ENCODE assay signal across 35 mouse cellular contexts in genomic region chr1:43781672-43782071, GRCm38 (mm10). TPM values are rescaled to one million over a fixed set of nuclear protein-coding genes. Genes with fewer than 3 reads are reported as not detected.
DNase-seq lines count a peak whose midpoint lies in the region; ATAC-seq and TF ChIP-seq lines count a peak whose summit lies in the region.
"Had no signal": no experiment of that assay in that cellular context is flagged by ENCODE, and none has a peak within 500 bp of the region (broad histone marks: within the 10 kb centered on the region; RNA-seq: fewer than 3 reads in every experiment).

No protein-coding gene starts in this region.

- H3K27me3 ChIP-seq in heart, postnatal 0 days (ENCODE audit: control insufficient read depth, insufficient read depth, low read length): no peaks in the 10 kb centered on the region
- no peaks in the 10 kb centered on the region for H3K27me3 ChIP-seq in lung, embryonic 15.5 days
- no peaks in the 10 kb centered on the region for H3K27me3 ChIP-seq in intestine, postnatal 0 days (replicated peaks; ENCODE audit: control insufficient read depth, insufficient read depth, low read length)
- H3K27me3 ChIP-seq in stomach, postnatal 0 days (ENCODE audit: control insufficient read depth, insufficient read depth, low read length): no peaks in the 10 kb centered on the region
- H3K27me3 ChIP-seq: embryonic facial prominence, embryonic 12.5 days; hindbrain, embryonic 15.5 days; limb, embryonic 15.5 days; liver, embryonic 15.5 days; midbrain, embryonic 13.5 days; neural tube, embryonic 13.5 days had no signal

- peaks cover 7% of the 10 kb centered on the region for H3K36me3 ChIP-seq in heart, postnatal 0 days (replicated peaks; ENCODE audit: control insufficient read depth, insufficient read depth, low read length)
- peaks cover 7% of the 10 kb centered on the region for H3K36me3 ChIP-seq in lung, embryonic 15.5 days
- peaks cover 20% of the 10 kb centered on the region for H3K36me3 ChIP-seq in intestine, postnatal 0 days (ENCODE audit: control insufficient read depth, insufficient read depth)
- H3K36me3 ChIP-seq in stomach, postnatal 0 days (ENCODE audit: control insufficient read depth, insufficient read depth, low read length): peaks cover 9% of the 10 kb centered on the region; the same call in 1 of the 2 replicates

- TF ChIP-seq CTCF in heart, postnatal 0 days (IDR thresholded peaks at IDR 0.05; ENCODE audit: low read depth): no peak
- no peak for TF ChIP-seq CTCF in intestine, postnatal 0 days (IDR thresholded peaks at IDR 0.05; ENCODE audit: low read depth)
- TF ChIP-seq CTCF in stomach, postnatal 0 days (IDR thresholded peaks at IDR 0.05; ENCODE audit: low read depth): no peak

- no peak for ATAC-seq in heart, postnatal 0 days (ENCODE audit: insufficient read depth, low read depth)
- ATAC-seq in lung, embryonic 15.5 days (ENCODE audit: borderline replicate concordance, extremely low read depth, low FRiP score, low TSS enrichment): no peak
- no peak for ATAC-seq in intestine, postnatal 0 days
- peak; percentile 67; the same call in 1 of the 2 replicates for ATAC-seq in stomach, postnatal 0 days (ENCODE audit: low FRiP score, low TSS enrichment)
- ATAC-seq: inflammation-experienced regulatory T-cells, adult 6 months; midbrain, embryonic 13.5 days had no signal

- H3K9ac ChIP-seq in heart, postnatal 0 days (replicated peaks; ENCODE audit: low read depth, low read length): no peak overlapping the region
- no peak overlapping the region for H3K9ac ChIP-seq in lung, embryonic 15.5 days
- no peak overlapping the region for H3K9ac ChIP-seq in intestine, postnatal 0 days (ENCODE audit: low read depth, low read length)
- H3K9ac ChIP-seq in stomach, postnatal 0 days (ENCODE audit: low read length): no peak overlapping the region
- H3K9ac ChIP-seq: embryonic facial prominence, embryonic 12.5 days; forebrain, postnatal 0 days; hindbrain, embryonic 15.5 days; limb, embryonic 15.5 days; liver, embryonic 15.5 days; lung, embryonic 14.5 days; neural tube, embryonic 13.5 days had no signal

- no peak for DNase-seq in heart, postnatal 0 days (ENCODE audit: low spot score)
- DNase-seq in heart, adult 9 months (ENCODE audit: low spot score in 2 of 2): no peak
- no peak for DNase-seq in lung, postnatal 25 days (ENCODE audit: low spot score)
- DNase-seq in stomach, postnatal 0 days (ENCODE audit: low spot score): no peak
- DNase-seq in urinary bladder, adult 18-20 months (ENCODE audit: low spot score in 2 of 2): no peak
- DNase-seq in thymus, postnatal 4 days: no peak
- DNase-seq: adrenal gland, postnatal 25 days; cerebellum, adult 11-12 months; cerebellum, adult 9-11 months; embryo, embryonic 11 days; forebrain, postnatal 0 days; gastrocnemius, postnatal 25 days; heart, postnatal 14 days; kidney, adult 9 months; kidney, postnatal 14 days; lung, embryonic 14.5 days; right cerebral cortex, postnatal 4 days; thymus, adult 18-20 months; thymus, postnatal 36 days had no signal

- peak overlapping the region; percentile 35; the same call in 1 of the 2 replicates for H3K27ac ChIP-seq in heart, postnatal 0 days (ENCODE audit: low read depth)
- peak overlapping the region; percentile 6; the same call in 1 of the 2 replicates for H3K27ac ChIP-seq in lung, embryonic 15.5 days
- 0 out of 2 replicates have a peak overlapping the region, but pooled peaks have one; percentile 50 for H3K27ac ChIP-seq in intestine, postnatal 0 days (ENCODE audit: low read depth, low read length)
- peak overlapping the region; percentile 92 for H3K27ac ChIP-seq in stomach, postnatal 0 days (replicated peaks)
- H3K27ac ChIP-seq: embryonic facial prominence, embryonic 12.5 days; forebrain, embryonic 10.5 days; hindbrain, embryonic 10.5 days; hindbrain, embryonic 15.5 days; limb, embryonic 10.5 days; limb, embryonic 15.5 days; liver, embryonic 15.5 days; macrophage; midbrain, embryonic 13.5 days; neural tube, embryonic 13.5 days had no signal

- H3K4me1 ChIP-seq in heart, postnatal 0 days (ENCODE audit: control insufficient read depth, insufficient read depth): peaks cover 6% of the 10 kb centered on the region; the same call in 1 of the 2 replicates
- 0 out of 2 replicates have a peak, but pooled peaks cover 9% of the 10 kb centered on the region for H3K4me1 ChIP-seq in lung, embryonic 15.5 days
- no peaks in the 10 kb centered on the region for H3K4me1 ChIP-seq in intestine, postnatal 0 days (replicated peaks; ENCODE audit: control insufficient read depth, insufficient read depth, low read length)
- H3K4me1 ChIP-seq in stomach, postnatal 0 days (replicated peaks; ENCODE audit: control insufficient read depth, insufficient read depth): no peaks in the 10 kb centered on the region
- H3K4me1 ChIP-seq: embryonic facial prominence, embryonic 12.5 days; forebrain, embryonic 10.5 days; hindbrain, embryonic 10.5 days; hindbrain, embryonic 15.5 days; limb, embryonic 10.5 days; limb, embryonic 15.5 days; liver, embryonic 15.5 days; midbrain, embryonic 13.5 days; neural tube, embryonic 13.5 days had no signal

- H3K4me2 ChIP-seq in heart, postnatal 0 days (ENCODE audit: low read depth, low read length): no peak overlapping the region
- no peak overlapping the region for H3K4me2 ChIP-seq in lung, embryonic 15.5 days
- H3K4me2 ChIP-seq in intestine, postnatal 0 days (replicated peaks; ENCODE audit: low read depth): no peak overlapping the region
- H3K4me2 ChIP-seq in stomach, postnatal 0 days (replicated peaks; ENCODE audit: low read depth): no peak overlapping the region
- H3K4me2 ChIP-seq: embryonic facial prominence, embryonic 12.5 days; heart, embryonic 11.5 days; hindbrain, embryonic 15.5 days; limb, embryonic 15.5 days; liver, embryonic 15.5 days; lung, embryonic 14.5 days; midbrain, embryonic 13.5 days; neural tube, embryonic 13.5 days had no signal

- WGBS in heart, postnatal 0 days: 65% methylated on average over 3 of the region's 3 CpGs
- 51% methylated on average over 3 of the region's 3 CpGs for WGBS in lung, embryonic 15.5 days
- 65% methylated on average over 3 of the region's 3 CpGs for WGBS in intestine, postnatal 0 days
- WGBS in stomach, postnatal 0 days: 34% methylated on average over 3 of the region's 3 CpGs

- H3K9me3 ChIP-seq in heart, postnatal 0 days (replicated peaks; ENCODE audit: control insufficient read depth, low read length): no peaks in the 10 kb centered on the region
- H3K9me3 ChIP-seq in lung, embryonic 15.5 days: no peaks in the 10 kb centered on the region
- H3K9me3 ChIP-seq in intestine, postnatal 0 days (ENCODE audit: control insufficient read depth): no peaks in the 10 kb centered on the region
- H3K9me3 ChIP-seq in stomach, postnatal 0 days (ENCODE audit: control insufficient read depth, low read length): no peaks in the 10 kb centered on the region
- H3K9me3 ChIP-seq: hindbrain, embryonic 10.5 days; hindbrain, embryonic 15.5 days; limb, embryonic 10.5 days; limb, embryonic 15.5 days; liver, embryonic 15.5 days; midbrain, embryonic 13.5 days; neural tube, embryonic 13.5 days had no signal

- TF ChIP-seq EP300 in heart, postnatal 0 days (IDR thresholded peaks at IDR 0.05; ENCODE audit: low read depth): no peak
- peak; percentile 46 for TF ChIP-seq EP300 in stomach, postnatal 0 days (optimal IDR thresholded peaks at IDR 0.05)

- no peak overlapping the region for H3K4me3 ChIP-seq in heart, postnatal 0 days (ENCODE audit: low read depth, low read length)
- H3K4me3 ChIP-seq in lung, embryonic 15.5 days: no peak overlapping the region
- no peak overlapping the region for H3K4me3 ChIP-seq in intestine, postnatal 0 days (ENCODE audit: low read depth, low read length)
- H3K4me3 ChIP-seq in stomach, postnatal 0 days (ENCODE audit: low read depth, low read length): no peak overlapping the region
- H3K4me3 ChIP-seq: embryonic facial prominence, embryonic 12.5 days; forebrain, embryonic 10.5 days; hindbrain, embryonic 10.5 days; hindbrain, embryonic 15.5 days; limb, embryonic 10.5 days; limb, embryonic 15.5 days; liver, embryonic 15.5 days; midbrain, embryonic 13.5 days; neural tube, embryonic 13.5 days had no signal

RNA-seq across cellular contexts. Expression of gene Uxs1, which starts 45.9 kb away (rescaled TPM):
- total RNA-seq in heart, postnatal 0 days (2014; rRNA removed; ENCODE audit: low replicate concordance): 5.3 and 13.8 TPM in 2 replicates
- 10.0 and 10.4 TPM in 2 replicates for polyA plus RNA-seq in heart, postnatal 0 days (2015; fragmentation: Nextera tagmentation; extraction: Ambion mirVana)
- polyA plus RNA-seq in lung, embryonic 15.5 days (2015; fragmentation: Nextera tagmentation; extraction: Ambion mirVana): 27.7 and 29.2 TPM in 2 replicates
- polyA plus RNA-seq in intestine, postnatal 0 days (2015; fragmentation: Nextera tagmentation; extraction: Ambion mirVana): 20.5 and 21.6 TPM in 2 replicates
- polyA plus RNA-seq in stomach, postnatal 0 days (2015; fragmentation: Nextera tagmentation; extraction: Ambion mirVana): 20.0 and 20.2 TPM in 2 replicates

RNA-seq across cellular contexts. Expression of gene 1500015O10Rik, which starts 51.3 kb away (rescaled TPM):
- 6.4 and 15.2 TPM in 2 replicates for total RNA-seq in heart, postnatal 0 days (2014; rRNA removed; ENCODE audit: low replicate concordance)
- 14.3 and 15.3 TPM in 2 replicates for polyA plus RNA-seq in heart, postnatal 0 days (2015; fragmentation: Nextera tagmentation; extraction: Ambion mirVana)
- 19.8 and 20.7 TPM in 2 replicates for polyA plus RNA-seq in lung, embryonic 15.5 days (2015; fragmentation: Nextera tagmentation; extraction: Ambion mirVana)
- 4.3 and 4.4 TPM in 2 replicates for polyA plus RNA-seq in intestine, postnatal 0 days (2015; fragmentation: Nextera tagmentation; extraction: Ambion mirVana)
- polyA plus RNA-seq in stomach, postnatal 0 days (2015; fragmentation: Nextera tagmentation; extraction: Ambion mirVana): 15.5 and 16.6 TPM in 2 replicates
- total RNA-seq: megakaryocyte-erythroid progenitor cell, adult 5-6 weeks; MEL had no signal
- polyA plus RNA-seq: limb, embryonic 10.5 days; macrophage had no signal

Comparison
In these comparisons a context has a peak if more than half of its experiments do, and no peak if none do; other contexts are left out.
1. H3K27ac ChIP-seq: peak in every context shown above with its lines; median percentile 92 in stomach, postnatal 0 days; 50 in intestine, postnatal 0 days; 35 in heart, postnatal 0 days; 6 in lung, embryonic 15.5 days.